Mouse (Mus musculus) heart, embryonic 14.5 days (tissue): ENCODE measurements around the gene Lmod1. TPM values are rescaled to one million over a fixed set of nuclear protein-coding genes. Genes with fewer than 3 reads are reported as not detected.
"Not testable (repeated sequence)": the region's sequence is repeated elsewhere in the genome, so short reads cannot be mapped to it uniquely, and the experiment has no call there.

ENCODE experiments used
- ATAC-seq: fragments of 200-750 bp; cut with Nextera tagmentation; 2 replicates; pipeline ENCODE4 v1.8.0; 2017; ENCODE audit warnings: low read depth, moderate TSS enrichment; ENCODE audit not compliant: insufficient number of reproducible peaks, insufficient read depth, low FRiP score
- H3K27ac ChIP-seq, 2 experiments: fragments of 200-500 bp in 1 of 2; fragments of 300-500 bp in 1 of 2; sonication (generic) in 1 of 2; replicated peaks in 1 of 2; 2 replicates each; pipeline ENCODE4 v1.5.1; 2012 to 2014; ENCODE audit warnings: low read depth in 2 of 2, low read length in 2 of 2, control low read depth in 1 of 2, mild to moderate bottlenecking in 1 of 2, mixed read lengths in 1 of 2; ENCODE audit not compliant: control insufficient read depth in 1 of 2, insufficient read depth in 1 of 2
- H3K27me3 ChIP-seq: fragments of 300-500 bp; sonication (generic); 2 replicates; pipeline ENCODE4 v1.6.1; 2014; ENCODE audit warnings: mild to moderate bottlenecking, low read length, control low read depth; ENCODE audit not compliant: control insufficient read depth, insufficient read depth
- H3K36me3 ChIP-seq: fragments of 300-500 bp; sonication (generic); 2 replicates; pipeline ENCODE4 v1.6.1; 2014; ENCODE audit warnings: mild to moderate bottlenecking, control low read depth, low read length, mixed read lengths; ENCODE audit not compliant: control insufficient read depth, insufficient read depth
- H3K4me1 ChIP-seq, 2 experiments: fragments of 200-500 bp in 1 of 2; fragments of 300-500 bp in 1 of 2; sonication (generic) in 1 of 2; 2 replicates each; pipeline ENCODE4 v1.6.1; 2012 to 2014; ENCODE audit warnings: low read length in 2 of 2, control low read depth in 1 of 2, mixed read lengths in 1 of 2; ENCODE audit not compliant: control insufficient read depth in 2 of 2, insufficient read depth in 2 of 2
- H3K4me2 ChIP-seq: fragments of 300-500 bp; sonication (generic); 2 replicates; pipeline ENCODE4 v1.6.1; 2014; ENCODE audit warnings: mild to moderate bottlenecking, low read length
- H3K4me3 ChIP-seq, 2 experiments: fragments of 200-500 bp in 1 of 2; fragments of 300-500 bp in 1 of 2; sonication (generic) in 1 of 2; 2 replicates each; pipeline ENCODE4 v1.5.1; 2012 to 2014; ENCODE audit warnings: low read length in 2 of 2, mild to moderate bottlenecking in 2 of 2, control low read depth in 1 of 2, low read depth in 1 of 2, moderate library complexity in 1 of 2; ENCODE audit not compliant: control insufficient read depth in 1 of 2, insufficient read depth in 1 of 2
- H3K9ac ChIP-seq: fragments of 300-500 bp; sonication (generic); 2 replicates; pipeline ENCODE4 v1.6.1; 2014; ENCODE audit warnings: mild to moderate bottlenecking, low read length
- H3K9me3 ChIP-seq: fragments of 300-500 bp; sonication (generic); 2 replicates; pipeline ENCODE4 v1.6.1; 2016; ENCODE audit warnings: low read length, control low read depth; ENCODE audit not compliant: control insufficient read depth
- WGBS: fragments of 180-500 bp; shearing (Covaris S2); extraction: QIAGEN DNeasy Blood & Tissue Kit; methylation state at CpG from one replicate; pipeline ENCODE4 v1.1.7; 2014; 5-methylcytosine and 5-hydroxymethylcytosine counted together
- polyA plus RNA-seq: library from polyadenylated mRNA; unstranded; fragments of >200 nt; fragmentation: Nextera tagmentation; extraction: Ambion mirVana; gene quantifications from 2 replicates; pipeline ENCODE4 v1.2.1, GENCODE M21; 2014

The Lmod1 gene
- polyA plus RNA-seq, 1 experiment from 2014 or later, result 1.2 TPM

- H3K36me3 ChIP-seq, result peaks cover 44% of the 10 kb centered on the region
- peaks cover 20 to 26% of the 10 kb centered on the region in 2 experiments for H3K4me1 ChIP-seq
- WGBS, result 58% methylated on average over 6 of the region's 6 CpGs
- ATAC-seq, H3K4me3 ChIP-seq, H3K9ac ChIP-seq, H3K27ac ChIP-seq, H3K9me3 ChIP-seq, H3K4me2 ChIP-seq, H3K27me3 ChIP-seq: not testable (repeated sequence)
Observed at GRCm38 (mm10) chr1:135381560-135381959, 57.0 kb downstream of the Lmod1 start.

GRCm38 (mm10) chr1:135384171-135384570 is 59.6 kb downstream of the Lmod1 start:
- no peak overlapping the region for H3K4me2 ChIP-seq
- H3K9ac ChIP-seq, result no peak overlapping the region
- H3K4me1 ChIP-seq, result peaks cover 10 to 11% of the 10 kb centered on the region in 2 experiments
- 97% methylated on average over 5 of the region's 5 CpGs for WGBS
- no peak overlapping the region for H3K27ac ChIP-seq
- H3K9me3 ChIP-seq, result no peaks in the 10 kb centered on the region
- peaks cover 70% of the 10 kb centered on the region for H3K36me3 ChIP-seq
- ATAC-seq, result no peak
- no peak overlapping the region for H3K4me3 ChIP-seq
- no peaks in the 10 kb centered on the region for H3K27me3 ChIP-seq

DNA sequence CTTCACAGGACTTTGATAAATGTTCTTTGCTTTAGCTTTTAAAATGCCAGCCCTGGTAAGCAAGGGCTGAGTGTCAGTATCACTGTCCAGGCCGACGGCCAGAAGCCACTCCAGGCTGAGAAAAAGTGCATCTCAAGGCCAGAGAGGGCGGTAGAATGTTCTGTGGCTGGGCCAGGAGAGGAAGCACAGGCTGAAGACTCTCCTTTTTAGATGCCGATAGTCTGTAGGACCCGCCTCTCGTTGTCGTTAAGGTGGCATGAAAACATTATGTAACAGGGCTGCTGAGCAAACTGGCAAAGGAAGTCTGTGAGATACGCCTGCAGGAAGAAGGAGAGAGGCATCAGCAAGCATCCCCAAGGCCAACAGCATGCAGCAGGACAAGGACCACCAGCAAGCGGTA is 60.6 kb downstream of the Lmod1 start:
- Histone ChIP-seq H3K9ac (no peak overlapping the region), H3K27me3 (no peaks in the 10 kb centered on the region), H3K9me3 (no peaks in the 10 kb centered on the region), H3K4me1 (peaks cover 7 to 8% of the 10 kb centered on the region in 2 experiments), H3K27ac (no peak overlapping the region), H3K4me2 (no peak overlapping the region), H3K36me3 (peaks cover 80% of the 10 kb centered on the region), H3K4me3 (no peak overlapping the region)
- no peak for ATAC-seq
- 80% methylated on average over 9 of the region's 9 CpGs for WGBS

- WGBS, result 93% methylated on average over 5 of the region's 5 CpGs
- no peak overlapping the region for H3K4me2 ChIP-seq
- no peak overlapping the region for H3K9ac ChIP-seq
- no peak overlapping the region for H3K27ac ChIP-seq
- H3K4me1 ChIP-seq, result no peaks in the 10 kb centered on the region
- no peaks in the 10 kb centered on the region for H3K27me3 ChIP-seq
- peaks cover 97% of the 10 kb centered on the region for H3K36me3 ChIP-seq
- H3K9me3 ChIP-seq, result no peaks in the 10 kb centered on the region
- no peak overlapping the region for H3K4me3 ChIP-seq
- no peak for ATAC-seq
Observed at GRCm38 (mm10) chr1:135399466-135399865, 74.9 kb downstream of the Lmod1 start.

- Histone ChIP-seq H3K4me3 (no peak overlapping the region), H3K9me3 (no peaks in the 10 kb centered on the region), H3K4me1 (no peaks in the 10 kb centered on the region), H3K27me3 (no peaks in the 10 kb centered on the region), H3K27ac (no peak overlapping the region), H3K9ac (no peak overlapping the region), H3K36me3 (peaks cover 99% of the 10 kb centered on the region), H3K4me2 (no peak overlapping the region)
- no peak for ATAC-seq
- 84% methylated on average over 3 of the region's 3 CpGs for WGBS
Observed at GRCm38 (mm10) chr1:135401452-135402110, 77.0 kb downstream of the Lmod1 start.

DNA sequence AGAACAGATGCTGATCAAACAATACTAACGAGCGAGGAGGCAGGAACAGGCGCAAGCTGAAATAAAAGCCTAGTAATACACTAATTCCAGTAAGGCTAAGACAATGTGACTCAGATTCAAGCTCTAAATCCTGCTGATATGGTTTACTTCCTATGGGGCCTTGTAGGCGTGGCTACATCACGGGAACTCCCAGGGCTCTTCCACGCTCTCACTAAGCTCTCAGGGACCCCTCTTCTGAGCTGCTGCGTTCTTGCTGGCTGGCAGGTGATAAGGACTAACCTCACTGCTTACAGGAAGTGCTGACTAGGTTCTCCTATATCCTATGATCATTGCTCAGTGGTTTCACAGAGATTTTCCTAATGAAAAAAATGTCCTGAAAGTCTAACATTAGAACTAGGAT is 80.7 kb downstream of the Lmod1 start:
- WGBS, result 66% methylated on average over 7 of the region's 7 CpGs

DNA sequence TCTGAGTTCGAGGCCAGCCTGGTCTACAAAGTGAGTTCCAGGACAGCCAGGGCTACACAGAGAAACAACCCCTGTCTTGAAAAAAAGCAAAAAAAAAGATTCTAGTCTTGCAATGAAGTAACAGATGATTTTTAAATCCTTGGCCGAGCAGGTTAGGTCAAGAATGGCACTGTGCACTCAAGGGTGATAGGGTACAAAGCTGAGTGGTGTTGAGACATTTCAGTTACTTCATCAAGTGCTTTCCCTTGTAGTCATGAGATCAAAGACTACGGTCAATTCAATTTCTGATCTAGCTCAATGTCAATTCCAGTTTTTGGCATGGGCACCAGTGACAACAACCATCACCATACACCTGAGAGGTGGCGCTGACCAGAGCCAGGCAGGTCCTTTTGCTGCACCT is 84.4 kb downstream of the Lmod1 start:
- ATAC-seq, result no peak
- Histone ChIP-seq H3K4me3 (no peak overlapping the region), H3K9me3 (no peaks in the 10 kb centered on the region), H3K27ac (no peak overlapping the region), H3K27me3 (no peaks in the 10 kb centered on the region), H3K4me1 (peaks cover 12 to 24% of the 10 kb centered on the region in 2 experiments), H3K4me2 (no peak overlapping the region), H3K36me3 (peaks cover 88% of the 10 kb centered on the region), H3K9ac (no peak overlapping the region)
- 90% methylated on average over 4 of the region's 4 CpGs for WGBS

More for the DNA sequence above, 80.7 kb downstream of the Lmod1 start:
- Histone ChIP-seq H3K4me3 (no peak overlapping the region), H3K4me2 (no peak overlapping the region), H3K4me1 (no peaks in the 10 kb centered on the region), H3K36me3 (peaks cover 100% of the 10 kb centered on the region), H3K27me3 (no peaks in the 10 kb centered on the region), H3K9ac (no peak overlapping the region), H3K9me3 (no peaks in the 10 kb centered on the region), H3K27ac (peak overlapping the region in 1 of 2 experiments; percentile 21; a peak in 1 of 4 replicates)
- ATAC-seq, result no peak

DNA sequence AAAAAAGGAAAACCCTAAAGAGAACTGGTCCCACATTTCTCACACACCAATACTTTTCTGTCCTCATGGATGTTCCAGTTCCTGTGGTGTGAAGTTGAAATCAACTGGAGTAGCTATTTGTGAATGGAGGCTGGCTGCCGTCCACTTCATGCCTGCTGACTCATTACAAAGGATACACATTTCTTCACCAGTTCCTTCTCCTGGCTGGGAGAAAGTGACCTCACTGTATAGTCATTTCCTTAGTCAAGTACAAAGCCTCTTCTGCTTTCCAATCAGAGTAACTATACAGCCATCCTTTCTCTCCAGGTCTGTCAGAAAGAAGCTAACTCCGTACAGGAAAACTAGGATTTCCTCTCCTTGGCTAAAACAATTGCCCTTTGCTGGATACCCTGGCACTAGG is 86.4 kb downstream of the Lmod1 start:
- Histone ChIP-seq H3K4me2 (no peak overlapping the region), H3K27ac (peak overlapping the region; percentile 72 to 86), H3K9ac (peak overlapping the region; percentile 28; the same call in 1 of the 2 replicates), H3K4me1 (peaks cover 13 to 30% of the 10 kb centered on the region in 2 experiments), H3K27me3 (no peaks in the 10 kb centered on the region), H3K36me3 (peaks cover 85% of the 10 kb centered on the region), H3K4me3 (no peak overlapping the region), H3K9me3 (no peaks in the 10 kb centered on the region)
- peak; percentile 74 for ATAC-seq
- WGBS, result 31% methylated on average over 2 of the region's 2 CpGs
